13 mouse cellular contexts compared by ENCODE assay signal in the genomic region with DNA sequence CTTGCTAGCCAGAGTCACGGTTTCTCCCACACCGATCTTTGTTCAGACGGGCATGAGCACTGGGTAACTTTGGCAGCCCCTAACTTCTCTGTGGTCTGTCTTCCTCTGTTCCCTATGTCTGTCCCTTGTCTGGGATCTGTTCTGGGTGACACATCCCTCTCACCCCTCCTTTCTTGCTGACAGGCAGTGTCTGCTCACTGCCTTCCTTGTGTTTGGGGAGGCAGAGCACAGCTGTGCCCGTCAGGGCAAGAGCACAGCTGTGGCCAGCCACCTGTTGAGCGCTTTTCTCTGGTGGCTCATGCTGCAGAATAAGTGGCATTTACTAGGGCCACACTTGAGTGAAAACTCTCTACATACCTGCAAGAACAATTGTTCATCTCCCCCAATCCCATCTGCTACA.
DNase-seq lines count a peak whose midpoint lies in the region; ATAC-seq lines count a peak whose summit lies in the region.
"Had no signal": no experiment of that assay in that cellular context is flagged by ENCODE, and none has a peak within 500 bp of the region (broad histone marks: within the 10 kb centered on the region; RNA-seq: fewer than 3 reads in every experiment).

No protein-coding gene starts in this region.

- no peak overlapping the region for H3K4me2 ChIP-seq in lung, embryonic 16.5 days (ENCODE audit: low read depth, low read length)
- no peak overlapping the region for H3K4me2 ChIP-seq in midbrain, embryonic 14.5 days (ENCODE audit: low read length)
- H3K4me2 ChIP-seq: liver, embryonic 11.5 days had no signal

- H3K4me1 ChIP-seq in lung, embryonic 16.5 days (replicated peaks; ENCODE audit: control insufficient read depth, insufficient read depth, low read length) = peaks cover 21% of the 10 kb centered on the region
- no peaks in the 10 kb centered on the region for H3K4me1 ChIP-seq in midbrain, embryonic 14.5 days (ENCODE audit: control insufficient read depth, insufficient read depth, low read length)
- H3K4me1 ChIP-seq: forebrain, embryonic 10.5 days had no signal

- WGBS in lung, embryonic 16.5 days = 66% methylated on average over 5 of the region's 5 CpGs
- 72% methylated on average over 5 of the region's 5 CpGs for WGBS in midbrain, embryonic 14.5 days

- ATAC-seq in lung, embryonic 16.5 days (ENCODE audit: low read depth) = no peak
- peak; percentile 47 for ATAC-seq in granulocyte monocyte progenitor cell, adult 5-6 weeks (replicated peaks; ENCODE audit: poor library complexity, severe bottlenecking)
- no peak for ATAC-seq in midbrain, embryonic 14.5 days (ENCODE audit: low FRiP score, low TSS enrichment)
- ATAC-seq: midbrain, embryonic 16.5 days; Patski had no signal

- H3K36me3 ChIP-seq in lung, embryonic 16.5 days (ENCODE audit: control insufficient read depth, insufficient read depth, low read length) = peaks cover 3% of the 10 kb centered on the region; the same call in 1 of the 2 replicates
- H3K36me3 ChIP-seq in midbrain, embryonic 14.5 days (ENCODE audit: control insufficient read depth, insufficient read depth, low read length) = no peaks in the 10 kb centered on the region
- H3K36me3 ChIP-seq: forebrain, embryonic 10.5 days had no signal

- DNase-seq in gastrocnemius, postnatal 25 days = peak; percentile 19
- no peak for DNase-seq in gastrocnemius, postnatal 4 days (ENCODE audit: low spot score in 2 of 2)
- no peak for DNase-seq in lung, postnatal 36 days
- DNase-seq in thymus, postnatal 0 days (ENCODE audit: low spot score) = peak; percentile 74
- no peak for DNase-seq in adrenal gland, postnatal 4 days (ENCODE audit: low spot score in 2 of 2)
- no peak for DNase-seq in midbrain, embryonic 14.5 days
- DNase-seq: cerebellum, postnatal 25 days had no signal

- H3K9ac ChIP-seq in lung, embryonic 16.5 days (ENCODE audit: low read length) = no peak overlapping the region
- no peak overlapping the region for H3K9ac ChIP-seq in midbrain, embryonic 14.5 days (replicated peaks; ENCODE audit: low read length)

- H3K4me3 ChIP-seq in lung, embryonic 16.5 days (ENCODE audit: low read length) = no peak overlapping the region
- H3K4me3 ChIP-seq in midbrain, embryonic 14.5 days (replicated peaks; ENCODE audit: low read depth, low read length) = no peak overlapping the region
- H3K4me3 ChIP-seq: forebrain, embryonic 10.5 days had no signal

- H3K9me3 ChIP-seq in lung, embryonic 16.5 days (ENCODE audit: control insufficient read depth, low read length) = no peaks in the 10 kb centered on the region
- H3K9me3 ChIP-seq in midbrain, embryonic 14.5 days (ENCODE audit: control insufficient read depth, low read length) = no peaks in the 10 kb centered on the region
- H3K9me3 ChIP-seq: forebrain, embryonic 10.5 days had no signal

- no peaks in the 10 kb centered on the region for H3K27me3 ChIP-seq in lung, embryonic 16.5 days (ENCODE audit: control insufficient read depth, insufficient read depth, low read depth, low read length)
- H3K27me3 ChIP-seq in midbrain, embryonic 14.5 days (ENCODE audit: control insufficient read depth, insufficient read depth, low read length) = no peaks in the 10 kb centered on the region
- H3K27me3 ChIP-seq: Patski had no signal

- H3K27ac ChIP-seq in lung, embryonic 16.5 days (ENCODE audit: low read length) = peak overlapping the region; percentile 68
- H3K27ac ChIP-seq in midbrain, embryonic 14.5 days (replicated peaks; ENCODE audit: low read depth, low read length) = no peak overlapping the region
- H3K27ac ChIP-seq: forebrain, embryonic 10.5 days had no signal

Comparison
In these comparisons a context has a peak if more than half of its experiments do, and no peak if none do; other contexts are left out.
1. DNase-seq: peak in gastrocnemius, postnatal 25 days (single experiment) and thymus, postnatal 0 days (single experiment); none in gastrocnemius, postnatal 4 days (0 of 2), lung, postnatal 36 days (single experiment), adrenal gland, postnatal 4 days (0 of 2) and midbrain, embryonic 14.5 days (single experiment).